Mouse (Mus musculus) stomach, postnatal 0 days (tissue): ENCODE data around the gene Ss18l1.

ENCODE experiments used
- CTCF ChIP-seq: IDR thresholded peaks from 2 replicates; pipeline ENCODE4 v1.5.1; 2016; ENCODE audit warnings: antibody characterized with exemption, low read depth, mild to moderate bottlenecking, moderate library complexity
- EP300 ChIP-seq: optimal IDR thresholded peaks from 2 replicates; pipeline ENCODE3; 2016; ENCODE audit warnings: antibody characterized with exemption

DNA sequence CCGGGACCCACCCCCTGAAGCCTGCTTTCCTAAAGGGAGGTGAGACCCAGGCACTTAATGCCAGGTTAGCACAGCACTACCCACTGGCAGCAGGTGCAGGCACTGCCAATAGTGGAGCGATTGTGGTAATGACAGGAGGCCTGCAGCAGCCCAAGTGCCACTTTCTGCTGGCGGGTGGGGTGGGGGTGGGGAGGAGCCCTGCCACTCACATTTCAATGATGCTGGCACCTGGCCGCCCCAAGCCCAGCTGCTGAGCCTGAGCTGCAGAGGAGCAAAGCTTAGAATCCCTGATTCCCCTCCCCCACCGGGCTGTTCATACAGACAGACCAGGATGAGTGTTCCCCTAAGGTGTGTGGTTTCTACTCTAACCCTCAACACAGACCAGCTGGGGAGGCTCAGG is 53.4 kb downstream of the Ss18l1 start:
- TF ChIP-seq CTCF (no peak), EP300 (no peak)
